Mouse (Mus musculus): ENCODE measurements around the gene Nfkb1. TPM values are rescaled to one million over a fixed set of nuclear protein-coding genes. Genes with fewer than 3 reads are reported as not detected.

Gene Nfkb1
- polyA plus RNA-seq, 1 experiment from 2014 or later, result 23.5 TPM

DNA sequence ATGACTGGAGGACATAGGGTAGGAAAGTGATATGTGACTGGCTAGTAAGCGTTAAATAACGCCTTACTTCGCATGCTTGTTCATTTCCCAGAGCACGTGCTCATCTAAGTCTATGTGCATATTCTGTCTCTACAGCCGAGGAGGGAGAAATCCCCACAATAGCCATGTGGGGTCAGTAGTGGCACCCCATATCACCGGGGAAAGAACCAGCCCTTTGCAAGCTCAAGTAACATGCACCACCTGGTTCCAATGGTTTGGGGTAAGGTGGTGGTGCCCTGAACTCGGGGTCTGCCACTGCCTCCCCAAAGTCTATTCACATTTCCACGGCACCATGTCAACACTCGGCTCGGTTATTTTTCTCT is 60.3 kb downstream of the Nfkb1 start:
- no peaks in the 10 kb centered on the region for H3K27me3 ChIP-seq (ENCODE audit: control insufficient read depth, insufficient read depth, low read length)
- H3K9me3 ChIP-seq (ENCODE audit: control insufficient read depth, low read length), result no peaks in the 10 kb centered on the region
- no peak overlapping the region for H3K27ac ChIP-seq (replicated peaks in 1 of 2; ENCODE audit: control insufficient read depth in 1 of 2, insufficient read depth in 1 of 2, low read depth in 2 of 2, low read length in 2 of 2)
- 55% methylated on average over 10 of the region's 10 CpGs for WGBS
- H3K36me3 ChIP-seq (ENCODE audit: control insufficient read depth, insufficient read depth, low read length), result peaks cover 33% of the 10 kb centered on the region
- ATAC-seq (ENCODE audit: insufficient number of reproducible peaks, insufficient read depth, low FRiP score, low read depth), result no peak
- no peak overlapping the region for H3K4me2 ChIP-seq (ENCODE audit: low read length)
- peaks cover 15 to 30% of the 10 kb centered on the region in 2 experiments for H3K4me1 ChIP-seq (ENCODE audit: control insufficient read depth in 2 of 2, insufficient read depth in 2 of 2, low read length in 2 of 2)
- no peak overlapping the region for H3K4me3 ChIP-seq (ENCODE audit: control insufficient read depth in 1 of 2, insufficient read depth in 1 of 2, low read depth in 1 of 2, low read length in 2 of 2)
- no peak overlapping the region for H3K9ac ChIP-seq (ENCODE audit: low read length)

DNA sequence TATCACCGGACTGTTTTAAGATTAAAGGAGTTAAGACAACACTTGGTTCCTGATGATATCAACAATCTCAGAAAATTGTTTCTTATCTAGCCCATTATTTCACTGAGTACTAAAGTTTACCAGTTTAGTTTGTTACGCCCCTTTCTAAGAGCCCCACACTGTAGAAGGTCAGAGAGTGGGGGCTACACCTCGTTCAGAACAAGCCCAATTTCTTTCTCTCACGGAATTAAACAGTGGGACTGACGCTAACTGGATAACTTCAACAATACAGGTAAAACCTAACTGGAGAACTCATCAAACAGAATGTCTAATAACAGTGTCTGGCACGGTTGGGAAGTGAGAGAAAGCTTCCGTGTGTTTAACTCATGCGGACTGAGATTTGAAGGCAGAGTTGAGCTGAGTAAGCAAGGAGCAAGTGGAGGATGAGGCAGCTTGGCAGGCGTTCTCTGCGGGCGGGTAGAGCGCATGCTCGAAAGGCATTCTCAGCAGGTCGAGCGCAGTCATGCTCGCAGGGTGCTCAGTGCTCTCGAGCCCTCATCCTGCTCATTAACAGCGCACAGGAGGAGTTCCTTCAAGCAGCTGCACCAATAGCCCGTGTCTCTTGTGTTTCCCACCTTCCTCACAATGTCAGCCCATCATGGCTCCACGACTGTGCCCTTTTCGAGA is 60.8 kb downstream of the Nfkb1 start:
- Histone ChIP-seq H3K4me3 (ENCODE audit: control insufficient read depth in 1 of 2, insufficient read depth in 1 of 2, low read depth in 1 of 2, low read length in 2 of 2) (no peak overlapping the region), H3K27ac (replicated peaks in 1 of 2; ENCODE audit: control insufficient read depth in 1 of 2, insufficient read depth in 1 of 2, low read depth in 2 of 2, low read length in 2 of 2) (no peak overlapping the region), H3K27me3 (ENCODE audit: control insufficient read depth, insufficient read depth, low read length) (no peaks in the 10 kb centered on the region), H3K9ac (ENCODE audit: low read length) (no peak overlapping the region), H3K9me3 (ENCODE audit: control insufficient read depth, low read length) (no peaks in the 10 kb centered on the region), H3K36me3 (ENCODE audit: control insufficient read depth, insufficient read depth, low read length) (peaks cover 39% of the 10 kb centered on the region), H3K4me1 (ENCODE audit: control insufficient read depth in 2 of 2, insufficient read depth in 2 of 2, low read length in 2 of 2) (peaks cover 10 to 26% of the 10 kb centered on the region in 2 experiments), H3K4me2 (ENCODE audit: low read length) (no peak overlapping the region)
- no peak for ATAC-seq (ENCODE audit: insufficient number of reproducible peaks, insufficient read depth, low FRiP score, low read depth)
- 72% methylated on average over 21 of the region's 21 CpGs for WGBS

DNA sequence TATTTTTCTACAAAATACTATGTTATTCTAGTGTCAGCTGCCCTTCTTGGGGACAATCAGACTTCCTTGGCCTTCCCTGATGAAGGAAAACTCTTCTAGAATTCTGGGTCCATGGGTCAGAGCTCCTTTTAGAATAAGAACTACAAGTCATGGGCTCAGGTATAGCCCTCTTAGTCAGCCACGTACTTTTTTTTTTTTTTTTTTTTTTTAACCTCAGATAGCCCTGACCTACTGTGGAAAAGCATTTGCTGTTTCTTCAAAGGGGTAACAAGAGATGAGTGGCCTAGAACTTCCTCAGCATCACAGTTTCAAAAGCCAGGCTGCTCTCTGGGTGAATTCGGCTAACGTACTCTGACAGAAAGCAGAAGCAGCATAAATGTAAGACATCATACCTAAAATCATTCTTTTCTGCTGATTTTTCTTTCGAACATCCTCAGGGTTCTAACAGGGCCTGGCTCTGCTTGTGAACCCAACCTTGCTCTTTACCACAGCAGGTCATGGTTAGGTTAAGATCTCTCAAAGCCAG is 61.5 kb downstream of the Nfkb1 start:
- peaks cover 45% of the 10 kb centered on the region for H3K36me3 ChIP-seq (ENCODE audit: control insufficient read depth, insufficient read depth, low read length)

DNA sequence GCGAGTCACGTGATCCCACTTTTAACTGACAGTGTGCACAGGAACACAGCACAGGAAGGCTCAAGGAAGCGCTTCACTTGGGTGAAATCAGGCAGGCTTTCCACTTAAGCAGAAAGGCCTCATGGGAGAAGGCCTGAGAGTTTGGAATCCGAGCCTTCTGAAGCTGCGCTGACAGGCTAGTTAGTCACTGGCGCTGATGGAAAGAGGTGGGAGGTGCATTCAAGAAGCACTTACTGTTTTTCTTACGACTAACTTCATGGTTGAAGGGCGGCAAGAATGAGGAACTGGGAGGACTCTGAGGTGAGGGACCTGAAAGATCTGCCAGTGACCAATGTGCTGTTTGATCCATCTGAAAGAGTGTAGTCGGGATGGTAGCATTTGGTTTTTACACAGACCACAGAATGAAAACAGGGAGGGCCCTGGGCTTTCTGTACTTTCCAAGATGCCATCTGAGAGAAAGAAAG is 62.6 kb downstream of the Nfkb1 start:
- WGBS, result 34% methylated on average over 9 of the region's 9 CpGs
- H3K4me2 ChIP-seq (ENCODE audit: low read length), result no peak overlapping the region
- no peaks in the 10 kb centered on the region for H3K9me3 ChIP-seq (ENCODE audit: control insufficient read depth, low read length)
- H3K36me3 ChIP-seq (ENCODE audit: control insufficient read depth, insufficient read depth, low read length), result peaks cover 57% of the 10 kb centered on the region
- H3K27ac ChIP-seq (replicated peaks in 1 of 2; ENCODE audit: control insufficient read depth in 1 of 2, insufficient read depth in 1 of 2, low read depth in 2 of 2, low read length in 2 of 2), result peak overlapping the region; percentile 66 to 77
- no peak overlapping the region for H3K4me3 ChIP-seq (ENCODE audit: control insufficient read depth in 1 of 2, insufficient read depth in 1 of 2, low read depth in 1 of 2, low read length in 2 of 2)
- no peaks in the 10 kb centered on the region for H3K27me3 ChIP-seq (ENCODE audit: control insufficient read depth, insufficient read depth, low read length)
- no peak for ATAC-seq (ENCODE audit: insufficient number of reproducible peaks, insufficient read depth, low FRiP score, low read depth)
- no peak overlapping the region for H3K9ac ChIP-seq (ENCODE audit: low read length)
- H3K4me1 ChIP-seq (ENCODE audit: control insufficient read depth in 2 of 2, insufficient read depth in 2 of 2, low read length in 2 of 2), result peaks cover 10 to 20% of the 10 kb centered on the region in 2 experiments; a peak in 3 of 4 replicates

More for the DNA sequence above, 61.5 kb downstream of the Nfkb1 start:
- Histone ChIP-seq H3K9me3 (ENCODE audit: control insufficient read depth, low read length) (no peaks in the 10 kb centered on the region), H3K4me2 (ENCODE audit: low read length) (no peak overlapping the region), H3K27me3 (ENCODE audit: control insufficient read depth, insufficient read depth, low read length) (no peaks in the 10 kb centered on the region), H3K4me1 (ENCODE audit: control insufficient read depth in 2 of 2, insufficient read depth in 2 of 2, low read length in 2 of 2) (peaks cover 10 to 20% of the 10 kb centered on the region in 2 experiments; a peak in 3 of 4 replicates), H3K27ac (replicated peaks in 1 of 2; ENCODE audit: control insufficient read depth in 1 of 2, insufficient read depth in 1 of 2, low read depth in 2 of 2, low read length in 2 of 2) (no peak overlapping the region), H3K9ac (ENCODE audit: low read length) (no peak overlapping the region), H3K4me3 (ENCODE audit: control insufficient read depth in 1 of 2, insufficient read depth in 1 of 2, low read depth in 1 of 2, low read length in 2 of 2) (no peak overlapping the region)
- 87% methylated on average over 4 of the region's 4 CpGs for WGBS
- no peak for ATAC-seq (ENCODE audit: insufficient number of reproducible peaks, insufficient read depth, low FRiP score, low read depth)

DNA sequence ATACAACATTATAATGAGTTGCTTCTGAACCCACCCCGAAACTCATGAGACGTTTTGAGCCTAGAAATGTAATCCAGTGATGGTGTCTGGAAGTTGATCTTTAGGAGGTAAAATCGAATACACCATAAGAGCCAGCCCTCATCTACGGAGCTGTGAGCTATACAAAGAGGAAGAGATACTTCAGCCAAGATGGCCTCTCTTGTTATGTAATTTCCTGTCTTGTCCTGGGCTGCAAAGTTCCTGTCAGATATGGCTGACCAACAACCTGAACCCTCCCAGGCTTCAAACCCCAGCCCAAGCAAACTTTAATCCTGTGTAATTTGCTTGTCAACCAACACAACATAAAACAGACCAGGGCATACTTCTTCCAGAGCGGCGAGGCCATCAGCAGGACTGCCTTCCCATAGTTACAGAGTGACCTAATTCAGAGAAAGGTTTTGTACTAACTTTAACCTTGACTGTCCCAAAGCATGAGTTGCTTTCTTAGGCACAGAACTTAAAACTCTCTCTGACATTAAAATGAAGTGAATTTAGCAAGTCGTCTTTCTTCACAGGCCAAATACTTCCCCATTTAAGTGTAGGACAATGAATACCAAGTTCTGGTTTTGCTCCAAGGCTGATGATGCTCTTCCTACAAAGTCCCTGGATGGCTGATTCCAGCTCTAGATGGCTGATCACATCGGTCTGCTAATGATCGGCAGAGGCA is 63.2 kb downstream of the Nfkb1 start:
- no peak overlapping the region for H3K9ac ChIP-seq (ENCODE audit: low read length)
- H3K36me3 ChIP-seq (ENCODE audit: control insufficient read depth, insufficient read depth, low read length), result peaks cover 61% of the 10 kb centered on the region
- no peaks in the 10 kb centered on the region for H3K27me3 ChIP-seq (ENCODE audit: control insufficient read depth, insufficient read depth, low read length)
- peak overlapping the region; percentile 66 to 77 for H3K27ac ChIP-seq (replicated peaks in 1 of 2; ENCODE audit: control insufficient read depth in 1 of 2, insufficient read depth in 1 of 2, low read depth in 2 of 2, low read length in 2 of 2)
- H3K4me1 ChIP-seq (ENCODE audit: control insufficient read depth in 2 of 2, insufficient read depth in 2 of 2, low read length in 2 of 2), result peaks cover 10 to 26% of the 10 kb centered on the region in 2 experiments; a peak in 3 of 4 replicates
- WGBS, result 66% methylated on average over 9 of the region's 9 CpGs
- no peaks in the 10 kb centered on the region for H3K9me3 ChIP-seq (ENCODE audit: control insufficient read depth, low read length)
- no peak for ATAC-seq (ENCODE audit: insufficient number of reproducible peaks, insufficient read depth, low FRiP score, low read depth)
- no peak overlapping the region for H3K4me3 ChIP-seq (ENCODE audit: control insufficient read depth in 1 of 2, insufficient read depth in 1 of 2, low read depth in 1 of 2, low read length in 2 of 2)
- no peak overlapping the region for H3K4me2 ChIP-seq (ENCODE audit: low read length)

DNA sequence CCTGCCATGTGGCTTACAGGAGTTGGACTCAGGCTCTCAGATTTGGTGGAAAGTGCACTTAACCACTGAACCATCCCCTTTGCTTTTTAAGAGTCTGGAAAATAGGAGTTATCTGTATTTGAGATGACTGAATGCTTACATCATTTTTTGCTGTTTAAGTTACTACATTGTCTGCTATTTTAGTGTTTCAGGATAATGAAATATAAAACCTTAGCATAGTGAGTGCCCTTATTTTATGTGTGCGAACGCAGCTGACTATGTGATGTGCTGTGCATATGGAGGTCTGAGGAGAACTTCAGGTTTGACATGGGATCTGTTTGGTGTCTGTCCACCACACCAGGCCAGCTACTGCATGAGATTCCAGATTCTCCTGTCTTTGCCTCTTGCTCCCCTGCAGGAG is 66.1 kb downstream of the Nfkb1 start:
- ATAC-seq (ENCODE audit: insufficient number of reproducible peaks, insufficient read depth, low FRiP score, low read depth), result no peak
- Histone ChIP-seq H3K4me3 (ENCODE audit: control insufficient read depth in 1 of 2, insufficient read depth in 1 of 2, low read depth in 1 of 2, low read length in 2 of 2) (no peak overlapping the region), H3K4me1 (ENCODE audit: control insufficient read depth in 2 of 2, insufficient read depth in 2 of 2, low read length in 2 of 2) (peaks cover 10 to 26% of the 10 kb centered on the region in 2 experiments; a peak in 3 of 4 replicates), H3K9me3 (ENCODE audit: control insufficient read depth, low read length) (no peaks in the 10 kb centered on the region), H3K36me3 (ENCODE audit: control insufficient read depth, insufficient read depth, low read length) (peaks cover 66% of the 10 kb centered on the region), H3K4me2 (ENCODE audit: low read length) (no peak overlapping the region), H3K9ac (ENCODE audit: low read length) (no peak overlapping the region), H3K27me3 (ENCODE audit: control insufficient read depth, insufficient read depth, low read length) (no peaks in the 10 kb centered on the region), H3K27ac (replicated peaks in 1 of 2; ENCODE audit: control insufficient read depth in 1 of 2, insufficient read depth in 1 of 2, low read depth in 2 of 2, low read length in 2 of 2) (no peak overlapping the region)
- WGBS, result 86% methylated on average over 2 of the region's 2 CpGs

DNA sequence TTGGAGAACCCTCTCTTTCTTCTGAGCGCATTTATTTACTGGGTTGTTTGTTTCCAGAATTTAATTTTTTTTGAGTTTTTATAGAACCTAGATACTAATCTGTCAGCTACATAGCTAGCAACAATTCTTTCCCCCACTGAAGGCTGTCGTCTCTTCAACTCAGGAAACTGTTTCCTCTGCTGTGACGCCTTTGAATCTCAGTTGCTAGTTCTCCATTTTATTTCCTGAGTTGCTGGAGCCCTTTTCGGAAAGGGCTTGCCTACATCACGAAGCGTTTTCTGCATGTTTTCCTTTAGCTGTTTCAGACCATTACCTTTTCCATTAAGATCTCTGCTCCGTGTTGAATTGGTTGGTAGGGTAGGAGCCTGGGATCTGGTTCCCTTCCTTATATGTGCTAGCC is 74.6 kb downstream of the Nfkb1 start:
- Histone ChIP-seq H3K4me1 (ENCODE audit: control insufficient read depth in 2 of 2, insufficient read depth in 2 of 2, low read length in 2 of 2) (no peaks in the 10 kb centered on the region), H3K9ac (ENCODE audit: low read length) (no peak overlapping the region), H3K4me2 (ENCODE audit: low read length) (no peak overlapping the region), H3K27ac (replicated peaks in 1 of 2; ENCODE audit: control insufficient read depth in 1 of 2, insufficient read depth in 1 of 2, low read depth in 2 of 2, low read length in 2 of 2) (no peak overlapping the region), H3K9me3 (ENCODE audit: control insufficient read depth, low read length) (no peaks in the 10 kb centered on the region), H3K4me3 (ENCODE audit: control insufficient read depth in 1 of 2, insufficient read depth in 1 of 2, low read depth in 1 of 2, low read length in 2 of 2) (no peak overlapping the region), H3K36me3 (ENCODE audit: control insufficient read depth, insufficient read depth, low read length) (peaks cover 85% of the 10 kb centered on the region), H3K27me3 (ENCODE audit: control insufficient read depth, insufficient read depth, low read length) (no peaks in the 10 kb centered on the region)
- WGBS, result 85% methylated on average over 7 of the region's 7 CpGs
- ATAC-seq (ENCODE audit: insufficient number of reproducible peaks, insufficient read depth, low FRiP score, low read depth), result no peak
